Mouse (Mus musculus) heart, adult 2 months (tissue): ENCODE data around the gene Nanog.

Experiments used
- CTCF ChIP-seq: fragments of 200-600 bp; IDR thresholded peaks from 2 replicates; pipeline ENCODE4 v1.8.1; 2022; ENCODE audit warnings: antibody characterized with exemption, mild to moderate bottlenecking, moderate library complexity
- POLR2A ChIP-seq: fragments of 200-500 bp; IDR thresholded peaks from 2 replicates; pipeline ENCODE4 v1.6.1; 2011; ENCODE audit warnings: mild to moderate bottlenecking, low read depth, low read length, control low read depth; ENCODE audit not compliant: insufficient read depth

- TF ChIP-seq POLR2A = no peak
- TF ChIP-seq CTCF = no peak
These were observed at the start of gene Nanog for GRCm38 (mm10) chr6:122707036-122707800.
